Mouse (Mus musculus) spleen, adult 18-20 months (tissue): ENCODE data around the gene Lst1.
A peak's percentile ranks its signal among the peaks of the same experiment; 100 is the strongest.

Experiments
- DNase-seq, 2 experiments: peaks; one replicate each; pipeline ENCODE4 v3.0.0; 2022; ENCODE audit warnings: mixed read lengths in 2 of 2

The Lst1 gene

DNA sequence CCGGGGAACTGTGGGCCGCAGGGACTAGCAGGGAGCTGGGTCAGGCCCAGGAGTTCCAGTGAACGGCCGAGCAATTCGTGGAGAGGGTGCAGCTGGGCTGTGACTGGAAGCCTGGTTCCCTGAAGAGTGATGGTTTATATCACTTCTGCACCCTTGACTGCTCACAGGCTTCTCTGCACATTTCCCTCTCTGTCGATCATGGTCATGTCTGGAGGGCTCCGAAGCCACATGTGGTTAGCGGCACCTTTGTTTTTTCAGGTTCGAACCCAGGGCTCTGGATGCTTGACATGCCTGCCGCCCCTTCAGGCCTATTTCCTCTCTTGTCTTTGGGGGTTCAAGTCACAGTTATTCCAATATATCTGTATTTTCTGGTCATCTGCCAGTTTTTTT is 17.1 kb upstream of the Lst1 start:
- DNase-seq: no peak

DNA sequence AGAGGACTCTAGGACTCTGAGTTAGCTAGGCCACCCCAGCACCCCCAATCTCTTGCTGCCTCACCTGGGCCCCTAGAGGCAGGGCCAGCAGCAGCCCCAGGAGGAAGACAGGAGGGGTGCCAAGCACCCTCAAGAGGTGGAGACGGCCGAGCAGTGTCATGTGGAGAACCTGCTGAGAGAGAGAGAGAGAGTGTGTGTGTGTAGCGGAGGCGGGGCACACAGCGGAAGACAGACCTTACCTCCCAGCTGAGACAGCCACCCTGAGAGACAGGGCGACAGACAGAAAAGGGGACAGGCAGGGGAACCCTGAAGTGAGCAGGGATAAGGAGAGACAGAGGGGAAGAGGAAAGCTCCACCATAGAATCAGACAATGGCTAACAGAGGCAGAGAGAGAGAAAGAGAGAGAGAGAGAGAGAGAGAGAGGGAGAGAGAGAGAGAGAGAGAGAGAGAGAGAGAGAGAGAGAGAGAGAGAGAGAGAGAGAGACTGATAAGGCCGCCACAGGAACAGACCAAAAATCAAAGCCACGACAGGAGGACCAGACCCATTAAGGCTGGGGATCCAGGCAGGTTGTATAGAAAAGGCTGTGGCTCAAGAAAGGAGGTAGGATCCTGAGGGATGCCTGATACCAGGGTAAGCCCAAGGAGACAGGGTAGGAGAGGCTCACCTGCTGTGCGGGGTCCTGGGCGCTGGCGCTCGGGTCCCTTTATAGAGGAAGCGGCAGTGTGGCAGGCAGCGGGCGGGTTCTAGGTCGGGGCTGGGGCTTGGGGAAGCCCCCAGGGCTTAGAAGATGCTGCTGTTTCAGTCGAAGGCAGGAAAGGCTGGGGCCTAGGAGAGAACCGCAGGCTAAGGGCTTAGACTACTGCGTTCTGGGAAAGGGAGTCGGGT is 16.5 kb upstream of the Lst1 start, which contains the start of gene Lta:
TSS of gene Lta (minus strand) at position 858 of the 886 bp plus-strand sequence.
- peak; percentile 68 to 73 for DNase-seq

DNA sequence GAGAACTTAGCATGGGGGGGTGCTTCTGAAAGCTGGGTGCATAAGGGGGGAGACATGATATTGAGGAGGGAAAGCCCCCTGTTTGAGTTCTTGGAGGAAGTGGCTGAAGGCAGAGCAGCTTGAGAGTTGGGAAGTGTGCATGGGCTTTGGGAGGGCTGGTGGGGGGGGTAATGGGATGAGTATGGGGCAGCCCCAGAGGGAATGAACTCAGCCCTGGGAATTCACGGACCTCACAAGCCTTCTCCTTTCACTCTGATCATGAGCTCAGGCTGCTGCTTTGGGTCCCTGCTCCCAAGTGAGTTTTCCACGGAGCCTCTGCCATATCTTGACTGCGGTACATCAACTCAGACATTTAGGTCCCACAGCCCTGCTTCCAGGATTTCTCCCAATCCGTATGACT is 14.2 kb upstream of the Lst1 start:
- no peak for DNase-seq

DNA sequence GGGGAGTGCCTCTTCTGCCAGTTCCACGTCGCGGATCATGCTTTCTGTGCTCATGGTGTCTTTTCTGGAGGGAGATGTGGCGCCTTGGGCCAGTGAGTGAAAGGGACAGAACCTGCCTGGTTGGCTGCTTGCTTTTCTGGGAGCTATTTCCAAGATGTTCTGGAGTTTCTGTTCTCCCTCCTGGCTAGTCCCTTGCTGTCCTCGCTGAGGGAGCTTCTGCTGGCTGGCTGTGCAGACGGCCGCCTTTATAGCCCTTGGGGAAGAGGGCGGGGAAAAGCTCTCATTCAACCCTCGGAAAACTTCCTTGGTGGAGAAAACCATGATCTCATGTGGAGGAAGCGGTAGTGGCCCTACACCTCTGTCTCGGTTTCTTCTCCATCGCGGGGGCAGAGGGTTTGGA is 13.5 kb upstream of the Lst1 start, which contains the start of gene Tnf:
TSS of gene Tnf (minus strand) at position 221 of the 400 bp plus-strand sequence.
- peak; percentile 62 to 76 for DNase-seq

DNA sequence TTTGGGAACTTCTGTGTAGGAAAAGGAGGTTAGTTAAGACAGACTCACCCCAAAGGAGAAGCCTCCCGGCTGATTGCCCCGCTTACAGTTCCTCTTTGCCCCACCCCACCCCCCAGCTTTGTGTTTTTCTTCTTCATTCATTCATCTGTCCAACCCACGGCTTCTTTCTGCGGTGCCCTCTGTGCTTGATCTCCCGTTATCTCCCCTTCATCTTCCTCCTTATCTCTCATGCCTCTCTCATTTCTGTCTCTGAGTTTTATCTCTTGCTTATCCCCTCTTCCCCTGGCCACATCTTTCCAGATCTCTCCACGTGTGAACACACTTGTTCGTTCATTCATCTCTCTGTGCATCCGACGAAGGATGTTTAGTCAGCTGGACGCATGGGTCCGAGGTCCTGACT is 12.9 kb upstream of the Lst1 start:
- DNase-seq: peak in 1 of 2 experiments; percentile 39

DNA sequence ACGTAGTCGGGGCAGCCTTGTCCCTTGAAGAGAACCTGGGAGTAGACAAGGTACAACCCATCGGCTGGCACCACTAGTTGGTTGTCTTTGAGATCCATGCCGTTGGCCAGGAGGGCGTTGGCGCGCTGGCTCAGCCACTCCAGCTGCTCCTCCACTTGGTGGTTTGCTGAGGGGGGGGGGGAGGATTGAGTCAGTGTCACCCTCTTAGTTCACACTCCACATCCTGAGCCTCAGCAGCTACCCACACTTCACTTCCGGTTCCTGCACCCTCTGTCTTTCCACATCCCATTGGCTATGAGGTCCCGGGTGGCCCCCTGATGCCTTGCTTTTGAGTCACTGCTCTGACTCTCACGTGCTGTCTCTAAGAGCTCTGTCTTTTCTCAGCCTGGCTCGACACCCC is 12.2 kb upstream of the Lst1 start:
- peak in 1 of 2 experiments; percentile 58 for DNase-seq

DNA sequence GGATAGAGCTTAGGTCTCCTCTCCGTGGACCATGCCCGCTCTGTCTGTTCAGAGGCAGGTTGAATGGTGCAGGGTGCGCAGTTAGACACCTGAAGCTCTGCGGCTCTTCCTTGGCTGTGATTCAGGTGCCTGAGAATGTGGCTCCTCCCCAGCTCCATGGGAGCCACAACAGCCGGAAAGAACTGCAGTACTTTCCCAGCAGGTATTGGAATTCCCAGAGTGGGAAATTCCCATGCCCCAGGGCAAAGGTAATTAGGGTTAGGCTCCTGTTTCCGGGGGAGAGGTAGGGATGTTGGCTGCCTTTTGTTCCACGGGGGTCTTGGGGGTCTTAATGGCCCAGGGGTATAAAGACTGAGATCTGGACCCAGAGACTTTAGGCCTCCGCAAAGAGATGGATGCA is 10.7 kb upstream of the Lst1 start:
- DNase-seq: no peak

DNA sequence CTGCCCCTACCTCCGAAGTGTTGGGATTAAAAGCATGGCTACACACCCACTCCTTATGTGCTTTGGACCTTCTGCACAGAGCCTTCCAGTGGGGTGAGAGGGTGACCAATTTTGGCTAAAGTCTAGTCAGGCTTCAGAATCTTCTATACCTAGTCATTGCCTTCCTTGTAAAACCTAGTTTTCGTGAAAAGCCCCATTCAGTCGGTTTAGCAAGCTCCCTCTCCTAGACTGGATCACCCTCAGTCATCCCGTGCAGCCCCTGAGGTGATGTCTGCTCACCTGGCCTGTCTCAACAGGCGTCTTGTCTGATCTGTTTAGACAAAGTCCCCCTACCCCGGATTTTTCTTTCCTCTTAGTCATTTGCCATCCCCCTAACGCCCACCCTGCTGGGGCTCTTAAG is 9.8 kb upstream of the Lst1 start:
- no peak for DNase-seq

DNA sequence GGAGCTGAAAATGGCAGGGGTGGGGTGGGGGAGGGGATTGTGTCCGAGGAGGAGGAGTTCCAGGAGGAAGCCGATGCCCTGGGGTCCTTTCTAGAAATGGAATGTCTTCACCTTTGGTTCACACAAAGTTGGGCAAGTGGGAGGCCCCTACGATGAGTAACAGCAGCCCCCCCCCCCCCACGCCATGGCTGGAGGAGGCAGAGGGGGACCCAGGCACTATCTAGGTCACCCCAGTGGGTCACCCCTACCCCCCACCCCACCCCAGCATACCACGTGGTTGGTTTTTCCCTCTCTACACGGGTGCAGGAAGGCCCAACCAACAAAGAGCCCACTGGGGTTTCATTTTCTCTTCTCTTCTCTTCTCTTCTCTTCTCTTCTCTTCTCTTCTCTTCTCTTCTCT is 8.9 kb upstream of the Lst1 start:
- DNase-seq: no peak

DNA sequence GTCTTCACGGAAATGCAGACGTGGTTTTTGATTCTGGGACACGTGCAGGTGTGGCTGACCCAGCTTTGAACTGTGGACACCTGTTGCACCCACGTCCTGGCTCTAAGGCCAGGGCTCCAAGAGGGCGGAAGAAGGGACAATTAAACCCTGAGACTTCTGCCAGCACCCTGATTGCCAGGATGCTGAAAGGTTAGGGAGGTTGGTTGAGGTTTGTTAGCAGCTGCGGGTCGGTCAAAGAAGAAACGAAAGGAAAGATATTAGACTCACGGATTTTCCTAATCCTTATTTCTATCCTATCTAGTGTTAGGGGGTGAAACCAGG is 8.0 kb upstream of the Lst1 start:
- DNase-seq: no peak

DNA sequence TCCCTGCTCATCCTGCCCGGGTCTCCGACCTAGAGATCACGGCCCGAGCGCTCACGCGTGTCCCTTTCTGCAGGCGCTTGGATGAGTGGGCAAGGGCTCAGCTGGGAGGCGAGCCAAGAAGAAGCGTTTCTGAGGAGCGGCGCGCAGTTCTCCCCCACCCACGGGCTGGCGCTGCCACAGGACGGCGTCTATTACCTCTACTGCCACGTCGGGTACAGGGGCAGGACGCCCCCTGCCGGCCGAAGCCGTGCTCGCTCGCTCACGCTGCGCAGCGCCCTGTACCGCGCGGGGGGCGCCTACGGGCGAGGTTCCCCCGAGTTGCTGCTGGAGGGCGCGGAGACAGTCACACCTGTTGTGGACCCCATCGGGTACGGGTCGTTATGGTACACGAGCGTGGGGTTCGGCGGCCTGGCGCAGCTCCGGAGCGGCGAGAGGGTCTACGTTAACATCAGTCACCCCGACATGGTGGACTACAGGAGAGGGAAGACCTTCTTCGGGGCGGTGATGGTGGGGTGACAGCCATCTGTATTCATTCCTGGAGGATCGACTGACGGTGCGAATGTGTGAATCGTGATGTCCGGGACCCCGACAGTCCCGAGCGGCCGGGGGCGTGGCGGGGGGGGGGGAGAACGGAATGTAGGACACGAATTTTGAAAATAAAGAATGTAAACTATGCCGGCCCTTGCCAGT is 7.5 kb upstream of the Lst1 start:
- DNase-seq: peak; percentile 83 to 93

DNA sequence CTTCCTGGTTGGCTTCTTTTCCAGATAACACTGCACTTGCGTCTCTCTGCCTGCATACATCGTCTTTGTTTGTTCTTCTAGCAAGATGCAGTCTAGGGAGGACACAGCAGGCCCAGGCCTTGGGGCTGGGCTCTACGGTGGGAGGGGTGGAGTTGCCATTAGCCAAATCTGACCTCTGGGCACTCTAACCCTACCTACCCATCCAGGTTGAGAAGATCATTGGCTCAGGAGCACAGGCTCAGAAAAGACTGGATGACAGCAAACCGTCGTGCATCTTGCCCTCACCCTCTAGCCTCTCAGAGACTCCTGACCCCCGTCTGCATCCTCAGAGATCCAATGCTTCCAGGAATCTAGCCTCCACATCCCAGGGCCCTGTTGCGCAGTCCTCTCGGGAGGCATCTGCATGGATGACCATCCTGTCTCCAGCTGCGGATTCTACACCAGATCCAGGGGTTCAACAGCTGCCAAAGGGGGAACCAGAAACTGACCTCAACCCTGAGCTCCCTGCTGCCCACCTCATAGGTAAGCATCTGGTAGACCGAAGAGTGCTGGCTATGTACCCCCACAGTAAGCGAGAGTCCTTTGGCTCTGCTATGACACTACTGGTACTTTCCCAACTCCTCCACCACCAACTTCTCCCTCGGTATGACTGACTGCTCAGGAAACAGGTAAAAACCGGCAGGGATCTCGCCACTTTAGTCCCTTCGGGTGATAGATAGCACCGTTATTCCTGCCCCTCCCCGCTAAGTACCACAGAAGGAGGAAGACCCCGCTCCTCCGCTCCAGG is 6.8 kb upstream of the Lst1 start:
- DNase-seq: peak; percentile 49 to 58

DNA sequence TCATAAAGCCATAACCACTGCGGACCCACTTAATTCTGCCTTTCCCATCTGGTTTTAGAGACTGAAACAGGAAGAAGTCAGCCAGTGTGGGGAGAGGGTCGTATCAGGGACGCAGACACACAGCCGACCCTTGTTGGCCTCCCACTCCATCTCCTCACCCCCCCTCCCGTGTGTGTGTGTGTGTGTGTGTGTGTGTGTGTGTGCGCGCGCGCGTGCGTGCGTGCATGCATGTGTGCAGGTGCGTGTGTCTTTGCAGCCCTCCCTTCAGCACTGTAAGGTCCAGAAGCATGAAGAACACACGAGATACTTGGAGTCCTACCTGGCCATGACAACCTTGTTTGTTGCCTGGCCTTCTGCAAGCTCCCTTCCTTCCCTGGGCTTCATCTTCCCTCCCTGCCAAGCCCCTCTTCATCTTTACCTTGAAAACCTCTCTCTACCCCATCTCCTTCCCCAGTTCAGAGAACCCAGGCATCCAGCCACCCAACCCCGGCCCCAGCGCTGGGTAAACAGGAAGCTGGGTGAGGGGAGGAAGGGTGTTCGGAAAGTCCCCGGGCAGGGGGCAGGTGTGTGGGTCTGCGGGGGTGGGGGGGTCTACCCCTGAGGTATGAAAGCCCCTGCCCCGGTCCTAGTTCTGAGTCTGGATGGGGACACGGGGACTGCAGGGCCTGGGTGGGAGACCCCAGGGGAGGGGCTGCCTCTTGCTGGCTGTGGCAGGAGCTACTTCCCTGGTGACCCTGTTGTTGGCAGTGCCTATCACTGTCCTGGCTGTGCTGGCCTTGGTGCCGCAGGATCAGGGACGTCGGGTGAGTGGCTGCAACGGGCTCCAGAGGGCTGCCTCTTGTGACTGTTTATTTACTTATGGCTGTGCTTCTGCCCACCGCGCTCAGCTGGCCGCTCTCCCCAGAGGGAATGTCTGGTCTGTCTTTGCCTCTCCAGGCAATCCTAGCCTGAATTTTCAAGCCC is 5.9 kb upstream of the Lst1 start, which contains the start of gene Ltb:
TSS of gene Ltb (plus strand) at position 559 of the 963 bp plus-strand sequence.
- peak; percentile 77 to 86 for DNase-seq

DNA sequence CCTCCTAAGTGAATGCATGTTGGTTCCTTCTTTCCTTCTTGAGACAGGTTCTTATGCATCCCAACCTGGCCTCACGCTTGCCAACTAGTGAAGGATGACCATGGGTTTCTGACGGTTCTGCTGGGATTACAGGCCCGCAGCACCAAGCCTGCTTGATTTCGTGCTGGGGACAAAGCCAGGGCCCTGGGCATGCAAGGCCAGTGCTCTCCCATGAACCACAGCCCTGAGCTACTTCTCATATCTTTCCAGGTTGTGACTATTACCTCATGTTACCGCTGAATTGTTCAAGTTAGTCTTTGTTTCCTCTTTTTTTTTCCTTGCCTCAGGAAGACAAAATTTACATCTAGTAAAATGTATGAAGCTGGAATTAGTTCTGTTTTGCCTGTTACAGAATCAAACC is 4.7 kb upstream of the Lst1 start:
- DNase-seq: no peak

DNA sequence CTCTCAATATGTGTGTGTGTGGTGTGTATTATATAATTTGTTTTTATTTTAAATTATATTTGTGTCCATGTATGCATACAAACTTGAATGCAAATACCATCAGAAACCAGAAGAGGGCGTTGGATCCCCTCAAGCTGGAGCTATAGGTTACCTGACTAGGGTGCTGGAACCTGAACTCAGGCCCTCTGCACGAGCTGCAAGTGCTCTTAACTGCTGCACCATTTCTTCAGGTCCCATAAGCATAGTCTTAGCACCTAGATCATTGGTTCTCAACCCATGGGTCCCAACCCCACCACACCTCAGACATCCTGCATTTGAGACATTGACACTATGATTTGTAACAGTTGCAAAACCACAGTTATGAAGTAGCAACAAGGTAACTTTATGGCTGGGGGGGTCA is 3.5 kb upstream of the Lst1 start:
- DNase-seq: no peak

DNA sequence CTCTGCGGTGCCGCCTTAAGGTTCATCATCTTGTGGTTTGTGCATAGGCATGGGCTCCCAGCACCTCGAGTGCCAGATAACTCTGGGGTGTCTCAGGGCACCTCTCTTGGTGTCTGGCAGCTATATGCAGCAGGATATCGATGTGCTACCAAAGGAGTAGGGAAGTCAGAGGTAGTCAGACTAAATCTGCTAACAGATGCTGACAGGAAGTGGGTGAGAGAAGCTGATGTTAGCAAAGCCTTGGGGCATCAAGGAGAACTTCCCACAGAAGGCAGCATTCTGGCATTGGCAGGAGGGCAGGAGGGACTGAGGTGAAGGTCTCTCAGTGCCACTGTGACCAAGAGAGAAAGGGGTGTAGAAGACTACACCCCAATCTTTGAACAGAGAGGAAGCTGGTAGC is 1.9 kb upstream of the Lst1 start:
- DNase-seq: peak; percentile 45 to 56

DNA sequence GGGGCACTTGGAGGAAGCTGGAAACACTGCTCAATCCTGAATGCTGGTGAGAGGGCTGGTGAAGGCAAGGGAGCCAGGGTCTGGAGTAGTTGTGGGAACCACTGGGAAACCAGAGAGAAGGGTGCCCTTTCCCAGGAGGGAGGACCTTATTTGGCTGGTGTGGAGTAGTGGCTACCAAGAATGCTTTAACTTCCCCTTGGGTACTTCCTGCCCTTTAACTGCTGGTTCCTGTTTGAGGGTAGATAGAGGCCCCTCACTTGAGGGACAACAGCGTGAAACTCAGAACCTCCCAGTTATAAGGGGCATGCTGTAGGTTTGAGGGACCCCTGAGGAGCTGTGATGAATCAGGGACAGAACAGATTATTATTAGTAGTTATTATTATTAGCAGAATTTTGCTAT is 947 bp upstream of the Lst1 start:
- no peak for DNase-seq

DNA sequence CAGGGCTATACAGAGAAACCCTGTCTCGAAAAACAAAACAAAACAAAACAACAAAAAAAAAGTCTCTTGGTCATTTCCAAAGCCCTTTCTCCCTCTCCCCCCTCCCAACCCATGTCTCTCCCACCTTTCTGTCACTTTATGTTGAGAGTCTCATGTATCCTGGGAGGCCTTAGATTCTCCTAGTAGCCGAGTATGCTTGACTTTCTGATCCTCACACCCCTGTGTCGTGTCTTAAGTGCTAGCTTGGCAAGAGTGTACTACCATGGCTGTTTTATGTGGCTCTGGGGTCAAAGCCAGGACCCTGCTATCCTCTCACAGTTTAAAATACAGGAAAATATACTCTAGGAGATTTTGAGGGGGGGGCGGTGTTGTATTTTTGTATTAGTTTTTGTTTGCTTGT is 894 bp downstream of the Lst1 start:
- no peak for DNase-seq

DNA sequence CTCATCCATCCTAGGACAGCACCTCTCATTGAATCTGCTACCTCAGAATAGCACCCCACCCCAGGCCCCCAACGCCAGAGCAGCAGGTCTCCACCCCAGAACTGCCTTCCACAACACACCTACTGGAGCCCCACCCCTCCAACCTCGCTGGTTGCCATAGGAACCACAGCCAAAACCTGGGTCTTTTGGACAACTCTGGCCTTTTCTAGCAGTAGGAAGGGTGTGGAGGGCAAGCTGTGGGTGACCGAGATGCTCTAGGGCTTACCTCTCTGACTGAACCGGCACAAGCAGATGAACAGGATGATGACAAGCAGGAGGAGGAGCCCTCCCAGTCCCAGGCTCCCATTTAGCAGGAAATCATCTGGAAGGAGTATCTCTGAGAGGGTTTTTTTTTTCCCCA is 1.6 kb downstream of the Lst1 start:
- DNase-seq: peak; percentile 61 to 63

DNA sequence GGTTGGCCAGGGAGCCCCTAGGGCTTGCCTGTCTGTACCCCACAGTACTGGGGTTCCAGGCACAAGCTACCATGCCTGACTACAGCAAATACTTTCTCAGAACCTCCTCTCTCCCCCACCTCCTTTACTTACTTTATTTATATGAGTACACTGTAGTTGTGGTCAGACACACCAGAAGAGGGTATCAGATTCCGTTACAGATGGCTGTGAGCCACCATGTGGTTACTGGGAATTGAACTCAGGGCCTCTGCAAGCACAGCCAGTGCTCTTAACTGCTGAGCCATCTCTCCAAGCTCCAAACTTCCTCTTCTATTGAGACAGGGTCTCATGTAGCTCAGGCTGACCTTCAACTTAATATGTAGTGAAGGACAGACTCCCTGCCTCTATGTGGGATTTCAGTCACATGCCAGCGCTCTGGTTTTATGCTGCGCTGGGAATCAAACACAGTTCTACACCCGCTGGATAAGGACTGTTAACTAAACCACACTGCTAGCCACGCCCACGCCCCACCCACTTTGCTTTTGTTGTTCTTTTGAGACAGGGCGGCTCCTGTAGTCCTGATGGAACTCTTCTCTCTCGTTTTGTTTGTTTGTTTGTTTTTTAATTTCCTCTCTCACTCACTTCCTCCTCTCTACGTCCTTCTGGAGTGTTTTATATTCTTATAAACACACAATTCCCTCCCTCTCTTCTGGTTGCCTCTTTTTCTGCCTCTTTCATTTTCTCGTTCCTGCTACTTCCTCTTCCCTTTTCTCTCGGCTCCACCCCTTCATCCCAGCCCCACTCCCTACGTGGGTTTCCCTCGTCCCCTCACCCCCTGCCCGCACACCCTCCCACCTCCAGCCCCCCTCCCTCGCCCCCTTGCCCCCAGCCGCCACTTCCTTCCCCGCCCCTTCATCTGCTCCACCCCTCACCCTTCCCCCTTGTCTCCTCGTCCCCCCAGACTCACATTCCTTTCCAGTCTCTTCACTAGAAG is 2.3 kb downstream of the Lst1 start:
- peak; percentile 73 to 89 for DNase-seq

DNA sequence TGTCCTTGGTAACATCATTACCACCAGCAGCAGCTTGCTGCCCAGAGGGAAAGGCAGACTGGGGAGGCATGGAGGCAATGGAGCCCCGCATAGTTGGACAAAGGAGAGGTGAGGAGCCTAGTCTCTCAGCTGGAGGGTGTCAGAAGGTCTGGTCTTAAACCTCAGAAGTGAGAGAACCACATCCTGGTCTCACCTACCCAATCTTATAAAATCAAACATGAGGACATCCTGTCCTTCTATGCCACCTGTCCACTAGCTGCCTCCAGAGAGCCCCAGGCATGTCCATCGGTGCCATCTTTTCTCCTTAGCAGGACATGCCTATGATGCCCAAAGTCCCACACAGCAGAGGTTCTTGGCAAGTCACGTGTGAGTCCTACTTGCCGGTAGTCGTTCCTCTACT is 8.1 kb downstream of the Lst1 start:
- DNase-seq: no peak
